Comparison of ENCODE assay signal across 9 mouse cellular contexts in genomic region chr11:97936758-97937157, GRCm38 (mm10). TPM values are rescaled to one million over a fixed set of nuclear protein-coding genes. Genes with fewer than 3 reads are reported as not detected.
DNase-seq lines count a peak whose midpoint lies in the region; ATAC-seq and TF ChIP-seq lines count a peak whose summit lies in the region.
"Had no signal": no experiment of that assay in that cellular context is flagged by ENCODE, and none has a peak within 500 bp of the region (broad histone marks: within the 10 kb centered on the region; RNA-seq: fewer than 3 reads in every experiment).

No protein-coding gene starts in this region.

- no peaks in the 10 kb centered on the region for H3K27me3 ChIP-seq in cerebellum, adult 2 months (ENCODE audit: control insufficient read depth, insufficient read depth, low read length)
- no peaks in the 10 kb centered on the region for H3K27me3 ChIP-seq in liver, embryonic 13.5 days
- H3K27me3 ChIP-seq in small intestine, adult 2 months (ENCODE audit: control insufficient read depth, insufficient read depth, low read length) = no peaks in the 10 kb centered on the region
- H3K27me3 ChIP-seq: hindbrain, embryonic 15.5 days had no signal

- peak; percentile 61 for TF ChIP-seq CTCF in cerebellum, adult 2 months (IDR thresholded peaks at IDR 0.05; ENCODE audit: borderline replicate concordance, insufficient read depth, low read depth, low read length)
- TF ChIP-seq CTCF in left cerebral cortex, adult 2 months (IDR thresholded peaks at IDR 0.05) = peak; percentile 67
- TF ChIP-seq CTCF in small intestine, adult 2 months (IDR thresholded peaks at IDR 0.05; ENCODE audit: extremely low read depth, insufficient read length, insufficient replicate concordance, low read depth, low read length) = peak; percentile 56; the same call in 1 of the 2 replicates

- WGBS in cerebellum, adult 2 months = 47% methylated on average over 3 of the region's 3 CpGs
- WGBS in liver, embryonic 13.5 days (ENCODE audit: insufficient replicate concordance) = 33% methylated on average over 3 of the region's 3 CpGs
- 51% methylated on average over 3 of the region's 3 CpGs for whole genome bisulfite sequencing in small intestine, adult 2 months

- H3K4me1 ChIP-seq in cerebellum, adult 2 months (ENCODE audit: control insufficient read depth, insufficient read depth, low read length) = no peaks in the 10 kb centered on the region
- peaks cover 11% of the 10 kb centered on the region for H3K4me1 ChIP-seq in liver, embryonic 13.5 days (replicated peaks)
- H3K4me1 ChIP-seq in small intestine, adult 2 months (ENCODE audit: control insufficient read depth, insufficient read depth, insufficient read length, low read length) = no peaks in the 10 kb centered on the region
- H3K4me1 ChIP-seq: hindbrain, embryonic 15.5 days had no signal

- H3K4me2 ChIP-seq in liver, embryonic 13.5 days = no peak overlapping the region
- H3K4me2 ChIP-seq: hindbrain, embryonic 15.5 days had no signal

- no peak overlapping the region for H3K27ac ChIP-seq in cerebellum, adult 2 months (ENCODE audit: insufficient read depth, low read length)
- H3K27ac ChIP-seq in left cerebral cortex, adult 2 months = no peak overlapping the region
- H3K27ac ChIP-seq in liver, embryonic 13.5 days = no peak overlapping the region
- H3K27ac ChIP-seq in small intestine, adult 2 months (ENCODE audit: insufficient read depth, low read depth, low read length) = no peak overlapping the region
- H3K27ac ChIP-seq: hindbrain, embryonic 15.5 days had no signal

- intact Hi-C loops in left cerebral cortex, adult 2 months (cut with DNase I) = loop anchor here (2.0 kb wide), 1 partner anchor 50 kb away; the partner anchor contains the start of gene Plxdc1

- no peak for ATAC-seq in liver, embryonic 13.5 days (ENCODE audit: low read depth)

- H3K9ac ChIP-seq in liver, embryonic 13.5 days = no peak overlapping the region
- H3K9ac ChIP-seq: hindbrain, embryonic 15.5 days had no signal

- H3K9me3 ChIP-seq in liver, embryonic 13.5 days (replicated peaks) = no peaks in the 10 kb centered on the region
- H3K9me3 ChIP-seq: hindbrain, embryonic 15.5 days had no signal

- peak in 1 of 2 experiments; percentile 37 for DNase-seq in cerebellum, adult 2 months
- no peak for DNase-seq in cerebellum, adult 8-10 months
- DNase-seq in left cerebral cortex, adult 2 months (ENCODE audit: extremely low spot score in 1 of 2, low spot score in 2 of 2) = peak in 1 of 2 experiments; percentile 40
- no peak for DNase-seq in left cerebral cortex, adult 8-10 months (ENCODE audit: low spot score in 2 of 2)
- peak; percentile 73 to 88 for DNase-seq in adrenal gland, adult (ENCODE audit: inconsistent age in 2 of 2, low spot score in 1 of 2)
- DNase-seq in fibroblast of lung, adult 2 months (ENCODE audit: low read depth) = peak; percentile 34
- DNase-seq in liver, embryonic 13.5 days = peak; percentile 45

- H3K4me3 ChIP-seq in cerebellum, adult 2 months (replicated peaks; ENCODE audit: insufficient read depth, low read depth, low read length) = no peak overlapping the region
- H3K4me3 ChIP-seq in left cerebral cortex, adult 2 months = no peak overlapping the region
- no peak overlapping the region for H3K4me3 ChIP-seq in liver, embryonic 13.5 days (replicated peaks)
- H3K4me3 ChIP-seq in small intestine, adult 2 months (ENCODE audit: low read depth, low read length) = no peak overlapping the region
- H3K4me3 ChIP-seq: hindbrain, embryonic 15.5 days had no signal

- H3K36me3 ChIP-seq in liver, embryonic 13.5 days = no peaks in the 10 kb centered on the region
- no peaks in the 10 kb centered on the region for H3K36me3 ChIP-seq in small intestine, adult 2 months (ENCODE audit: control insufficient read depth, insufficient read depth, low read length)
- H3K36me3 ChIP-seq: hindbrain, embryonic 15.5 days had no signal

- no peak for TF ChIP-seq POLR2A in cerebellum, adult 2 months (IDR thresholded peaks at IDR 0.05; ENCODE audit: borderline replicate concordance, insufficient read depth, low read length)
- no peak for TF ChIP-seq POLR2A in small intestine, adult 2 months (IDR thresholded peaks at IDR 0.05; ENCODE audit: low read depth, low read length)

RNA-seq across cellular contexts. Expression of gene Plxdc1, which starts 49.5 kb away (rescaled TPM):
- polyA plus RNA-seq in cerebellum, adult 2 months (2012; rRNA removed) = 46.2 and 51.5 TPM in 2 replicates
- 10 to 100 TPM; 35.2 to 37.1 TPM for total RNA-seq in left cerebral cortex, adult 2 months (2021)
- total RNA-seq in left cerebral cortex, adult 8-10 months (2022) = 10 to 100 TPM; 41.2 to 46.2 (median 43.9) TPM
- polyA plus RNA-seq in liver, embryonic 13.5 days (2015; fragmentation: Nextera tagmentation; extraction: Ambion mirVana) = 0.45 and 0.58 TPM in 2 replicates
- polyA plus RNA-seq in small intestine, adult 2 months (2012; rRNA removed) = 1.1 and 1.6 TPM in 2 replicates

RNA-seq across cellular contexts. Expression of gene Fbxo47, which starts 52.8 kb away (rescaled TPM):
- polyA plus RNA-seq in cerebellum, adult 2 months (2012; rRNA removed) = 0.98 and 1.1 TPM in 2 replicates
- 1 to 10 TPM; 2.8 to 2.9 TPM for total RNA-seq in left cerebral cortex, adult 2 months (2021)
- total RNA-seq in left cerebral cortex, adult 8-10 months (2022) = 1 to 10 TPM; 2.1 to 3.2 (median 2.9) TPM
- polyA plus RNA-seq in liver, embryonic 13.5 days (2015; fragmentation: Nextera tagmentation; extraction: Ambion mirVana) = 0.33 and 0.46 TPM in 2 replicates
- polyA plus RNA-seq in small intestine, adult 2 months (2012; rRNA removed) = not detected in 2 replicates

RNA-seq across cellular contexts. Expression of gene Arl5c, which starts 59.2 kb away (rescaled TPM):
- polyA plus RNA-seq in cerebellum, adult 2 months (2012; rRNA removed) = 2.0 and 2.2 TPM in 2 replicates
- 1 to 10 TPM; 1.2 TPM for total RNA-seq in left cerebral cortex, adult 2 months (2021)
- 1 to 10 TPM; 1.5 to 2.1 (median 1.7) TPM for total RNA-seq in left cerebral cortex, adult 8-10 months (2022)
- 10.8 and 12.8 TPM in 2 replicates for polyA plus RNA-seq in liver, embryonic 13.5 days (2015; fragmentation: Nextera tagmentation; extraction: Ambion mirVana)
- polyA plus RNA-seq in small intestine, adult 2 months (2012; rRNA removed) = 0.55 and 1.1 TPM in 2 replicates

Comparison
In these comparisons a context has a peak if more than half of its experiments do, and no peak if none do; other contexts are left out.
1. DNase-seq: peak in adrenal gland, adult (2 of 2), fibroblast of lung, adult 2 months (single experiment) and liver, embryonic 13.5 days (single experiment); none in cerebellum, adult 8-10 months (single experiment) and left cerebral cortex, adult 8-10 months (0 of 2).
2. RNA of gene Plxdc1, which starts 49.5 kb away (polyA plus RNA-seq): 46.2 to 51.5 TPM in cerebellum, adult 2 months; 1.1 to 1.6 TPM in small intestine, adult 2 months and 0.45 to 0.58 TPM in liver, embryonic 13.5 days; every median in the first group is over 10 times any median in the second.
3. Peak in every context shown above with its lines, with median percentiles within 50 percentile points of each other: CTCF ChIP-seq.